Mouse (Mus musculus) hindbrain, embryonic 16.5 days (tissue): ENCODE results near the gene Ifi202b. TPM values are rescaled to one million over a fixed set of nuclear protein-coding genes. Genes with fewer than 3 reads are reported as not detected.
"Not testable (repeated sequence)": the region's sequence is repeated elsewhere in the genome, so short reads cannot be mapped to it uniquely, and the experiment has no call there.

Experiments used
- ATAC-seq: fragments of 200-750 bp; cut with Nextera tagmentation; 2 replicates; pipeline ENCODE4 v1.8.0; 2017; ENCODE audit warnings: moderate TSS enrichment, moderate library complexity
- H3K27ac ChIP-seq: fragments of 300-500 bp; sonication (generic); 2 replicates; pipeline ENCODE4 v1.5.1; 2014; ENCODE audit warnings: low read depth, mild to moderate bottlenecking, control low read depth, low read length, moderate library complexity
- H3K27me3 ChIP-seq: fragments of 300-500 bp; sonication (generic); replicated peaks from 2 replicates; pipeline ENCODE4 v1.6.1; 2014; ENCODE audit warnings: low read length; ENCODE audit not compliant: control insufficient read depth, insufficient read depth
- H3K36me3 ChIP-seq: fragments of 300-500 bp; sonication (generic); 2 replicates; pipeline ENCODE4 v1.6.1; 2014; ENCODE audit warnings: mild to moderate bottlenecking, low read length, moderate library complexity, mixed read lengths; ENCODE audit not compliant: control insufficient read depth, insufficient read depth
- H3K4me1 ChIP-seq: fragments of 300-500 bp; sonication (generic); 2 replicates; pipeline ENCODE4 v1.6.1; 2014; ENCODE audit warnings: low read depth, low read length; ENCODE audit not compliant: control insufficient read depth, insufficient read depth
- H3K4me2 ChIP-seq: fragments of 300-500 bp; sonication (generic); 2 replicates; pipeline ENCODE4 v1.6.1; 2014; ENCODE audit warnings: mild to moderate bottlenecking, low read length, control low read depth, moderate library complexity
- H3K4me3 ChIP-seq: fragments of 300-500 bp; sonication (generic); 2 replicates; pipeline ENCODE4 v1.5.1; 2014; ENCODE audit warnings: mild to moderate bottlenecking, low read length, control low read depth, moderate library complexity
- H3K9ac ChIP-seq: fragments of 300-500 bp; sonication (generic); 2 replicates; pipeline ENCODE4 v1.6.1; 2014; ENCODE audit warnings: low read depth, mild to moderate bottlenecking, control low read depth, low read length, moderate library complexity
- H3K9me3 ChIP-seq: fragments of 300-500 bp; sonication (generic); 2 replicates; pipeline ENCODE4 v1.6.1; 2014; ENCODE audit warnings: mild to moderate bottlenecking, low read length, moderate library complexity; ENCODE audit not compliant: control insufficient read depth
- WGBS: fragments of 180-500 bp; shearing (Covaris S2); extraction: QIAGEN DNeasy Blood & Tissue Kit; methylation state at CpG from one replicate; pipeline ENCODE4 v1.1.7; 2014; 5-methylcytosine and 5-hydroxymethylcytosine counted together
- polyA plus RNA-seq: library from polyadenylated mRNA; unstranded; fragments of >200 nt; fragmentation: Nextera tagmentation; extraction: Ambion mirVana; gene quantifications from 2 replicates; pipeline ENCODE4 v1.2.1, GENCODE M21; 2015

Ifi202b gene
- 0.11 TPM in 1 of 2 replicates, not detected in the other for polyA plus RNA-seq

GRCm38 (mm10) chr1:173982694-173983305, at the start of gene Ifi202b:
Gene Ifi202b (minus strand): TSS chr1:173982744.
- H3K4me1 ChIP-seq, H3K27me3 ChIP-seq, H3K36me3 ChIP-seq, ATAC-seq, H3K27ac ChIP-seq, H3K9me3 ChIP-seq, H3K9ac ChIP-seq, H3K4me2 ChIP-seq, H3K4me3 ChIP-seq: not testable (repeated sequence)
- 92% methylated on average over 6 of the region's 6 CpGs for WGBS

- Histone ChIP-seq H3K36me3 (no peaks in the 10 kb centered on the region), H3K27ac (no peak within 1 kb of the TSS), H3K4me2 (no peak within 1 kb of the TSS), H3K9ac (no peak within 1 kb of the TSS), H3K4me3 (no peak within 1 kb of the TSS), H3K9me3 (no peaks in the 10 kb centered on the region), H3K27me3 (no peaks in the 10 kb centered on the region), H3K4me1 (no peaks in the 10 kb centered on the region)
- no peak for ATAC-seq
- 75% methylated on average over 1 of the region's 1 CpGs for WGBS
Observed at GRCm38 (mm10) chr1:174031698-174032097, 49.2 kb upstream of the Ifi202b start, which contains the start of gene Ifi205. Gene Ifi205 (minus strand): TSS chr1:174031810.

- not testable (repeated sequence) for ATAC-seq, H3K27me3 ChIP-seq, H3K4me3 ChIP-seq, H3K9ac ChIP-seq, H3K9me3 ChIP-seq, H3K4me2 ChIP-seq, H3K36me3 ChIP-seq, H3K4me1 ChIP-seq, H3K27ac ChIP-seq
Observed at GRCm38 (mm10) chr1:174007050-174007449, 24.5 kb upstream of the Ifi202b start.

GRCm38 (mm10) chr1:174004352-174005109, 22.0 kb upstream of the Ifi202b start:
- H3K36me3 ChIP-seq, ATAC-seq, H3K4me2 ChIP-seq, H3K27me3 ChIP-seq, H3K9ac ChIP-seq, H3K4me3 ChIP-seq, H3K27ac ChIP-seq, H3K9me3 ChIP-seq, H3K4me1 ChIP-seq: not testable (repeated sequence)
- WGBS: 88% methylated on average over 1 of the region's 3 CpGs

GRCm38 (mm10) chr1:173995003-173995402, 12.5 kb upstream of the Ifi202b start:
- peak; percentile 86 for ATAC-seq
- 87% methylated on average over 4 of the region's 4 CpGs for WGBS
- no peak overlapping the region for H3K9ac ChIP-seq
- no peak overlapping the region for H3K4me2 ChIP-seq
- H3K4me1 ChIP-seq: no peaks in the 10 kb centered on the region
- no peak overlapping the region for H3K4me3 ChIP-seq
- no peaks in the 10 kb centered on the region for H3K27me3 ChIP-seq
- H3K36me3 ChIP-seq: no peaks in the 10 kb centered on the region
- no peak overlapping the region for H3K27ac ChIP-seq
- H3K9me3 ChIP-seq: no peaks in the 10 kb centered on the region

- H3K27me3 ChIP-seq: not testable (repeated sequence)
Observed at GRCm38 (mm10) chr1:173981038-173981437, 1.5 kb downstream of the Ifi202b start.

GRCm38 (mm10) chr1:173977622-173978021, 4.9 kb downstream of the Ifi202b start:
- Histone ChIP-seq H3K9me3 (no peaks in the 10 kb centered on the region), H3K4me2 (no peak overlapping the region), H3K9ac (no peak overlapping the region), H3K36me3 (no peaks in the 10 kb centered on the region), H3K27me3 (no peaks in the 10 kb centered on the region), H3K27ac (no peak overlapping the region), H3K4me1 (no peaks in the 10 kb centered on the region), H3K4me3 (no peak overlapping the region)
- no peak for ATAC-seq

More at GRCm38 (mm10) chr1:173981038-173981437, 1.5 kb downstream of the Ifi202b start:
- WGBS: 65% methylated on average over 3 of the region's 3 CpGs
- H3K4me1 ChIP-seq, H3K9ac ChIP-seq, H3K4me3 ChIP-seq, H3K9me3 ChIP-seq, H3K4me2 ChIP-seq, ATAC-seq, H3K36me3 ChIP-seq, H3K27ac ChIP-seq: not testable (repeated sequence)

GRCm38 (mm10) chr1:173973111-173973510, 9.4 kb downstream of the Ifi202b start:
- H3K27me3 ChIP-seq: no peaks in the 10 kb centered on the region

GRCm38 (mm10) chr1:173961491-173961890, 21.1 kb downstream of the Ifi202b start:
- not testable (repeated sequence) for H3K4me2 ChIP-seq, H3K27ac ChIP-seq, H3K9me3 ChIP-seq, H3K36me3 ChIP-seq, H3K4me3 ChIP-seq, H3K27me3 ChIP-seq, H3K9ac ChIP-seq, H3K4me1 ChIP-seq, ATAC-seq
- 74% methylated on average over 1 of the region's 1 CpGs for WGBS

More at GRCm38 (mm10) chr1:173973111-173973510, 9.4 kb downstream of the Ifi202b start:
- ATAC-seq: no peak
- no peaks in the 10 kb centered on the region for H3K36me3 ChIP-seq
- no peaks in the 10 kb centered on the region for H3K9me3 ChIP-seq
- H3K4me3 ChIP-seq: no peak overlapping the region
- H3K4me1 ChIP-seq: no peaks in the 10 kb centered on the region
- H3K9ac ChIP-seq: no peak overlapping the region
- no peak overlapping the region for H3K27ac ChIP-seq
- no peak overlapping the region for H3K4me2 ChIP-seq
